Mouse (Mus musculus): Measurements from ENCODE around the gene Nit1.

DNA sequence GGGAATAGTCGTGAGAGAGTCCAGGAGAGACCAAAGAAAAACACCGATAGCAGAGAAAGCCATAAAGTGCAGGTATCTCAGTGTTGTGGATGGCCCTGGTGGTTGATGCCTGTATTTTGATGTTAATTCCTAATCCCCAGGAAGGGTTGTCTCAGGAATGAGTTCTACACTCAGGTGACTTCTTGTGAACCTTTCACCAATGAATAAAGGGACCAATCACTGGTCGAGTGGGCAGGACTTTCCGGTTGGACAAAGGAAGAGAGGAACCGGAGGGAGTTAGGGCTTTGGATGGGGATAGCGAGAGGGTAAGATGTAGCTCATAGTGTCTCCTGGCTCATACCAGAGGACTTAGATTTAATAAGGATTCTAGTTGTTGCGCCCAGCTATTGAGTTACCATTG, 25.7 kb downstream of the Nit1 start:
- no peak for TF ChIP-seq POLR2A (IDR thresholded peaks at IDR 0.05; ENCODE audit: control insufficient read depth, low read depth, low read length)
- TF ChIP-seq CTCF (IDR thresholded peaks at IDR 0.05; ENCODE audit: control insufficient read depth, insufficient read depth, insufficient replicate concordance, low read depth, low read length), result no peak
